Mouse (Mus musculus) forebrain, embryonic 10.5 days (tissue): ENCODE results near the gene Rsrc1. TPM values are rescaled to one million over a fixed set of nuclear protein-coding genes. Genes with fewer than 3 reads are reported as not detected.

Source experiments
- DNase-seq: peaks from one replicate; pipeline ENCODE4 v3.0.0-alpha.2; 2017; ENCODE audit warnings: low spot score; ENCODE audit errors: extremely low spot score
- H3K27ac ChIP-seq: fragments of 300-500 bp; sonication (generic); 2 replicates; pipeline ENCODE4 v1.5.1; 2016; ENCODE audit warnings: mild to moderate bottlenecking
- H3K27me3 ChIP-seq: fragments of 300-500 bp; sonication (generic); 2 replicates; pipeline ENCODE4 v1.6.1; 2016; ENCODE audit warnings: mild to moderate bottlenecking; ENCODE audit not compliant: poor library complexity, severe bottlenecking
- H3K36me3 ChIP-seq: fragments of 300-500 bp; sonication (generic); replicated peaks from 2 replicates; pipeline ENCODE4 v1.6.1; 2016; ENCODE audit warnings: mild to moderate bottlenecking, moderate library complexity
- H3K4me1 ChIP-seq: fragments of 300-500 bp; sonication (generic); 2 replicates; pipeline ENCODE4 v1.6.1; 2016
- H3K4me3 ChIP-seq: fragments of 300-500 bp; sonication (generic); 2 replicates; pipeline ENCODE4 v1.5.1; 2016; ENCODE audit warnings: mild to moderate bottlenecking, moderate library complexity
- H3K9me3 ChIP-seq: fragments of 300-500 bp; sonication (generic); 2 replicates; pipeline ENCODE4 v1.6.1; 2016; ENCODE audit warnings: mild to moderate bottlenecking, moderate library complexity
- WGBS: fragments of 180-500 bp; shearing (Covaris S2); methylation state at CpG from one replicate; pipeline ENCODE4 v1.1.7; 2016; 5-methylcytosine and 5-hydroxymethylcytosine counted together
- polyA plus RNA-seq: library from polyadenylated mRNA; unstranded; fragments of >200 nt; fragmentation: Nextera tagmentation; extraction: Ambion mirVana; gene quantifications from 2 replicates; pipeline ENCODE4 v1.2.1, GENCODE M21; 2016

Rsrc1 gene
- polyA plus RNA-seq, 1 experiment from 2014 or later, result 41.3 TPM

DNA sequence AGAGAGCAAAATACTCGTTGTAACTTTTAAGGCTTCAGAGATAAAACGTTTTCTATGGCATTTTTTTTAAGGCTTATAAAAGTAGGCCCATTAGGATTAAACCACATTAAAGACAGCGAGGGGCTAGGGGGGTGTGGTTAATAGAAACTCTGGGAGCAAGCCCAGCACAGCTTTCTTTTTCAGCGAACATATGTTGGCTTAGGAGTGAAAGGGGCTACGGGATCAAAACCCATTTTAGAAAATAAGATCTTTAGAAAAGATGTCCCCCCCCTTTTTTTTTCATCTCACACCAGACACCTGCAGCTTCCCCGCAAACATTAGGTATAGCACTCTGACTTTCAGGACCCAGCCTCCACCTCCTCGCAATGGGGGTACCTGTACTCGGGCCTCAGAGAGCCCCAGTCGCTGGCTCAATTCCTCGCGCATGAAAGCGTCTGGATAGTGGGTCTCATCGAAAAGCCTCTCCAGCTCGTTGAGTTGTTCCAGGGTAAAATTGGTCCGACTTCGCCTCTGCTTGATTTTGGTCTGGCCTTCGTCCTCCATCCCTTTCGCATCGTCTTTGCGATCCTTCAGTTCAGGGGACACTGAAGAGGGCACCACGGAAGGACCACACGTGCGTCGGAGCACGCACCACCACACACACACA is 3.3 kb upstream of the Rsrc1 start:
- Histone ChIP-seq H3K9me3 (no peaks in the 10 kb centered on the region), H3K27ac (no peak overlapping the region), H3K4me1 (peaks cover 59% of the 10 kb centered on the region), H3K4me3 (peak overlapping the region; percentile 43), H3K36me3 (no peaks in the 10 kb centered on the region), H3K27me3 (peaks cover 100% of the 10 kb centered on the region)
- DNase-seq, result no peak
- WGBS, result under 1% methylated on average over 25 of the region's 25 CpGs

DNA sequence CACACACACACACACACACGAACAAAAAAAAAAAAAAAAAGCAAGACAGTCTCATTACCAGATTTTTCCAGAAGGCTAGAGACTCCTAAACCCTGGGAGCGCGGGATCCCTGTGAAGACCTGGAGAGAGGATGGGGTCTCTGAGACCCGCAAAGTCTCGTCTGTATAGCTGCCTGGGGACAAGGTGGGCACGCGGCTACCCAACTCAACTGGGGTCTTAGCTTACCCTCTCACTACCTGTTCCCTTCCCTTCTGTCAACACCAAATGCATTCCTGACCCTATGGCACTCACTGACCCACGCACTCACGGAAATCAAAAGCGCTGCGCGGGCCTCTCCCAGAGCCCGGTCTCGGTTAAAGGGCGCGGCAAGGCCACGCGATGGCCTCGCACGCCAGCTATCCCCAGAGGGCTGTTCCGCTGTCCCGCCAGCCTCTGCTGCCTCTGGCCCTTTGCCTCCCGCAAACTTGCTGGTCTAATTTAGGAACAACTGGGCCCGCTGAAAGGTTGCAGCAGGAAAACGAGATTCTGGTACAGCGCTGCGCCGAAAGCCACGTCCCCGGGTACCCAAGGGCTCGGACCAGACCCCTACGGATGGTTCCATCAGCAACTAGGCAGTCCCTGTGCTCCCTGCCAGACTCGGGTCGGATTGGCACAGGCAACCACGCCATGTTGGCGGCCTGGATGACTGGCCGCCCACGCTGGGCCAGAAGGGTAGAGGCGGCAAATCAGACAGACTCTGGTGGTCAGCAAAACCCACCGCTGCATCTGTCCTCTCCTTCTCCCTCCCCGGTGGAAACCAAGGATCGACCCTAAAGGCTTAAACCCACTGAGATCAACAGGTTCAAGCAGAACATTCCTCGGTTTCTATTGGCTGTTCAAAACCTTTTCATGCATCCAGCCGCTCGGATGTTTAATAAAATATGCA is 2.5 kb upstream of the Rsrc1 start:
- no peaks in the 10 kb centered on the region for H3K9me3 ChIP-seq
- DNase-seq, result peak; percentile 60
- H3K4me1 ChIP-seq, result peaks cover 52% of the 10 kb centered on the region
- no peaks in the 10 kb centered on the region for H3K36me3 ChIP-seq
- under 1% methylated on average over 45 of the region's 45 CpGs for WGBS
- peak overlapping the region; percentile 43 for H3K4me3 ChIP-seq
- H3K27me3 ChIP-seq, result peaks cover 100% of the 10 kb centered on the region
- peak overlapping the region; percentile 42 for H3K27ac ChIP-seq

DNA sequence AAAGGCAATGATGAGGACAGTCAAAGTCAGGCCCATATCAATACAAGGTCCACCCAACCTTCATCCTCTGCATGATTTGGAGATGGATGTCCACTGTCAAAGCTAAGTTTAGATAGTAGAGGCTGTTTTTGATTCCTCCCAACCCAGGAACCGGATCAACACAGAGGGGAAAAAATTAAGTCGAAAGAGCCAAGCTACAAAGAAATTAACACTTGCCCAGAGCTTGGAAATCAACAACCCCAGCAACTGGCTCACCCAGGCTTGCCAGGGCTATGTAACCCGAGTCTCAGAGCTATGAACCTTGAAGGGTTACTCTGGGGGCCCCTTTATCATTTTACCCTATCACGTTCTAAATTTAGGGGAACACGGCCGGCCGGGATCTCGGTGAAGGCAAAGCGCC is 1.7 kb upstream of the Rsrc1 start:
- Histone ChIP-seq H3K36me3 (no peaks in the 10 kb centered on the region), H3K27me3 (peaks cover 100% of the 10 kb centered on the region), H3K4me1 (peaks cover 51% of the 10 kb centered on the region), H3K27ac (no peak overlapping the region), H3K4me3 (peak overlapping the region; percentile 43), H3K9me3 (no peaks in the 10 kb centered on the region)
- no peak for DNase-seq
- 3% methylated on average over 9 of the region's 9 CpGs for WGBS

GRCm38 (mm10) chr3:66980111-66980975 is 847 bp upstream of the Rsrc1 start:
- H3K9me3 ChIP-seq, result no peaks in the 10 kb centered on the region
- no peak for DNase-seq
- H3K4me3 ChIP-seq, result peak overlapping the region; percentile 61
- H3K4me1 ChIP-seq, result peaks cover 51% of the 10 kb centered on the region
- 2% methylated on average over 29 of the region's 29 CpGs for WGBS
- no peaks in the 10 kb centered on the region for H3K36me3 ChIP-seq
- H3K27me3 ChIP-seq, result peaks cover 99% of the 10 kb centered on the region
- H3K27ac ChIP-seq, result peak overlapping the region; percentile 81

GRCm38 (mm10) chr3:66981706-66982105 is 516 bp downstream of the Rsrc1 start, which contains the start of gene Shox2:
Gene Shox2, minus strand, starts transcription at chr3:66981771.
- DNase-seq, result peak; percentile 45
- WGBS, result 0% methylated on average over 15 of the region's 15 CpGs
- Histone ChIP-seq H3K4me3 (peak within 1 kb of the TSS; percentile 61), H3K27me3 (peaks cover 85% of the 10 kb centered on the region), H3K9me3 (no peaks in the 10 kb centered on the region), H3K36me3 (no peaks in the 10 kb centered on the region), H3K4me1 (peaks cover 59% of the 10 kb centered on the region), H3K27ac (peak within 1 kb of the TSS; percentile 81)

GRCm38 (mm10) chr3:66982181-66982911 is 1.2 kb downstream of the Rsrc1 start:
- H3K4me3 ChIP-seq, result peak overlapping the region; percentile 61
- H3K4me1 ChIP-seq, result peaks cover 55% of the 10 kb centered on the region
- no peaks in the 10 kb centered on the region for H3K36me3 ChIP-seq
- H3K9me3 ChIP-seq, result no peaks in the 10 kb centered on the region
- H3K27me3 ChIP-seq, result peaks cover 79% of the 10 kb centered on the region
- 0 out of 2 replicates have a peak overlapping the region, but pooled peaks have one; percentile 81 for H3K27ac ChIP-seq
- 0% methylated on average over 29 of the region's 29 CpGs for WGBS
- DNase-seq, result peak; percentile 66

GRCm38 (mm10) chr3:66983481-66983880 is 2.3 kb downstream of the Rsrc1 start:
- Histone ChIP-seq H3K27ac (no peak overlapping the region), H3K27me3 (peaks cover 68% of the 10 kb centered on the region), H3K4me1 (peaks cover 47% of the 10 kb centered on the region), H3K36me3 (no peaks in the 10 kb centered on the region), H3K9me3 (no peaks in the 10 kb centered on the region), H3K4me3 (no peak overlapping the region)
- 11% methylated on average over 3 of the region's 3 CpGs for WGBS
- DNase-seq, result no peak

GRCm38 (mm10) chr3:66985539-66986286 is 4.5 kb downstream of the Rsrc1 start:
- Histone ChIP-seq H3K27me3 (peaks cover 45% of the 10 kb centered on the region), H3K36me3 (no peaks in the 10 kb centered on the region), H3K9me3 (no peaks in the 10 kb centered on the region), H3K27ac (peak overlapping the region; percentile 94), H3K4me3 (peak overlapping the region; percentile 84), H3K4me1 (peaks cover 32% of the 10 kb centered on the region)
- WGBS, result under 1% methylated on average over 60 of the region's 60 CpGs
- DNase-seq, result peak; percentile 89

- H3K4me3 ChIP-seq, result peak overlapping the region; percentile 84
- WGBS, result 10% methylated on average over 1 of the region's 1 CpGs
- peaks cover 27% of the 10 kb centered on the region for H3K4me1 ChIP-seq
- H3K9me3 ChIP-seq, result no peaks in the 10 kb centered on the region
- peak overlapping the region; percentile 94 for H3K27ac ChIP-seq
- H3K36me3 ChIP-seq, result no peaks in the 10 kb centered on the region
- H3K27me3 ChIP-seq, result peaks cover 40% of the 10 kb centered on the region
- no peak for DNase-seq
These were observed 5.0 kb downstream of the Rsrc1 start for GRCm38 (mm10) chr3:66986287-66986560.

DNA sequence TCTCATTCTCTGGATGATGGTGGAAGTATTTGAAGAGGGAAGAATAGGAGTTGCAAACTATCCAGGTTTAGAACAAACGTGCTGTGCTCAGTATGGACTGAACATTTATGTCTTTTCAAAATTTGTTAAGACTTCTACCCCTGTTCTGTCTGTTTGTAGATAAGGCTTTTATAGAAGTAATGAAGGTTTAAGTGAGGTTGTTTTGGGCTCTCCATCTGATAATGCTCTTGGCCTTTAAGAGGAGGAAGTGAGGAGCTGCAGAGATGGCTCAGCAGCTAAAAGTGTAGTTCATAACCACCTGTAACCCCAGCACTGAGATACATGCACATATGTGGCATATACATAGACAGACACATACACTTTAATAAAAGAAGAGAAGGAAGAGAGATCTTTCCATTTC is 15.6 kb downstream of the Rsrc1 start:
- no peaks in the 10 kb centered on the region for H3K4me1 ChIP-seq
- no peak for DNase-seq
- H3K4me3 ChIP-seq, result no peak overlapping the region
- H3K27me3 ChIP-seq, result no peaks in the 10 kb centered on the region
- no peak overlapping the region for H3K27ac ChIP-seq
- H3K9me3 ChIP-seq, result no peaks in the 10 kb centered on the region
- WGBS, result 92% methylated on average over 1 of the region's 1 CpGs
- peaks cover 54% of the 10 kb centered on the region for H3K36me3 ChIP-seq

DNA sequence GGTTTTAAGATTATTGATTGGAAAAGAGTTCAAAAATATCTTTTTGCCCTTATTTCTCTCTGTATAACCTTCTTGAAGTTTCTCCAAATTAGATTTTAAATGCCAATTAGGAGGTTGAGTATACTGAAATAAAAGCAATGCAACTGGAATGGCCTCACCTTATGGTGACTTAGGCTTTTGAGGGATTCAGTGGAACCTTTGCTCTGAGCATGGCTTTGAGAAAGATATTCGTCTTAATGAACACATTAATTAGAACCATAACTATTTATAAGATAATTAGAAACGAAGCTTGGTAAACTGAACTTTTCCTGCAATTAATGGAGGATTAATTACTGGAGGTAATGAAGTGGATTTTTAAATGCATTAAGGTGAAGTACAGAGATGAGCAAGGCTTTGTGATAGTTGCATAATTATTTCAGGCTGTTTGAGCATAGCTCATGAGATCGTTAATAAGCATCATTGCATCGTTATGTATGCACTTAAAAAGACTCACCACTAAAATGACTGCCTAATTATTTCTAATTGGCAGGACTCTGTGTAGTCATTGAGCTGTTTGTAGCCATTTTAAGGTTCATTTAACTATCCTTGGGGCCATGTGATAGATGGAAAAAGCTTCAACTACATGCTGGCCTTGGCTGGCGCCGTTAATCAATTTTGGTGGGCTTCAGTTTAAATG is 55.3 kb downstream of the Rsrc1 start:
- H3K36me3 ChIP-seq, result peaks cover 7% of the 10 kb centered on the region; the same call in 1 of the 2 replicates
- no peak overlapping the region for H3K4me3 ChIP-seq
- H3K27ac ChIP-seq, result no peak overlapping the region
- peaks cover 79% of the 10 kb centered on the region for H3K27me3 ChIP-seq
- H3K9me3 ChIP-seq, result no peaks in the 10 kb centered on the region
- no peak for DNase-seq
- 64% methylated on average over 6 of the region's 6 CpGs for WGBS
- H3K4me1 ChIP-seq, result no peaks in the 10 kb centered on the region
